Mouse (Mus musculus): ENCODE measurements at regions not wholly inside any gene's neighbourhood (a gene's known extent, or its start where the extent isn't known, plus 50 kb on each side); places are given as distances from the start of the nearest gene placed in this dataset.

GRCm38 (mm10) chr13:57216161-57216560 lies 320.4 kb upstream of the Trpc7 start:
- H3K4me3 ChIP-seq = no peak overlapping the region
- TF ChIP-seq REST (IDR thresholded peaks at IDR 0.05; ENCODE audit: insufficient read depth, insufficient read length) = no peak
- no peak for TF ChIP-seq TCF3 (IDR thresholded peaks at IDR 0.05; ENCODE audit: insufficient read length, low read depth)
- no peak for TF ChIP-seq E2F4 (IDR thresholded peaks at IDR 0.05; ENCODE audit: insufficient read depth)
- no peak for TF ChIP-seq TCF12 (IDR thresholded peaks at IDR 0.05; ENCODE audit: insufficient read depth, poor library complexity, severe bottlenecking)
- no peak for TF ChIP-seq MAX (IDR thresholded peaks at IDR 0.05; ENCODE audit: low read depth)
- no peak for TF ChIP-seq POLR2AphosphoS2 (IDR thresholded peaks at IDR 0.05; ENCODE audit: insufficient read length, low read depth)
- TF ChIP-seq MYOG (IDR thresholded peaks at IDR 0.05; ENCODE audit: control insufficient read depth in 1 of 3, insufficient read depth in 1 of 3, insufficient read length in 2 of 3, low read depth in 2 of 3) = no peak
- no peak for TF ChIP-seq USF1 (IDR thresholded peaks at IDR 0.05; ENCODE audit: low read depth)
- TF ChIP-seq POLR2A (IDR thresholded peaks at IDR 0.05; ENCODE audit: insufficient read length, low read depth) = no peak
- no peak overlapping the region for H3ac ChIP-seq (ENCODE audit: control insufficient read depth, insufficient read length)
- no peak overlapping the region for H3K4me2 ChIP-seq (ENCODE audit: low read depth)
- no peaks in the 10 kb centered on the region for H3K27me3 ChIP-seq (ENCODE audit: control insufficient read depth, insufficient read depth, insufficient read length)
- no peaks in the 10 kb centered on the region for H3K36me3 ChIP-seq (ENCODE audit: control insufficient read depth, insufficient read depth)
- H3K79me2 ChIP-seq (ENCODE audit: control insufficient read depth, insufficient read depth) = no peaks in the 10 kb centered on the region

DNA sequence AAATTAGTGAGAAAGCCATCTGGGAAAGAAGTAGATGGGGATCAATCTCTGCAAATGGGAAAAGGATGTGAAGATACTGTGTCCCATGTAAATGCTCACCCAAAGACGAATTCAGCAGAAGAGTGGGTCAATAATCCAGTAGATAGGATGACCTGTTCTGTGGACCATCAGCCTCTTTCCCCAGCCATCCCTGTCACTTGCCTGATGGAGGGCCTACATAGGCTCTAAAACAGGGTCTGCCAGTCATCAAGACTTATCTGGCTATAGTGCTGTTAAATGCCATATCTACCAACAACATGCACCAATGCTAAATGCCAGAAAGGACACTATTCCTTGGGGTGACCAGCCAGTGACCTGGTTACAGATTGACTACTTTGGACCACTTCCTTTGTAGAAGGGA lies 316.5 kb upstream of the Trpc7 start:
- TF ChIP-seq E2F4 (IDR thresholded peaks at IDR 0.05; ENCODE audit: insufficient read depth) = no peak
- TF ChIP-seq USF1 (IDR thresholded peaks at IDR 0.05; ENCODE audit: low read depth) = no peak
- no peak for TF ChIP-seq TCF12 (IDR thresholded peaks at IDR 0.05; ENCODE audit: insufficient read depth, poor library complexity, severe bottlenecking)
- no peak for TF ChIP-seq POLR2AphosphoS2 (IDR thresholded peaks at IDR 0.05; ENCODE audit: insufficient read length, low read depth)
- no peak for TF ChIP-seq POLR2A (IDR thresholded peaks at IDR 0.05; ENCODE audit: insufficient read length, low read depth)
- H3K27me3 ChIP-seq (ENCODE audit: control insufficient read depth, insufficient read depth, insufficient read length) = no peaks in the 10 kb centered on the region
- H3ac ChIP-seq (ENCODE audit: control insufficient read depth, insufficient read length) = no peak overlapping the region
- no peak overlapping the region for H3K4me3 ChIP-seq
- no peaks in the 10 kb centered on the region for H3K79me2 ChIP-seq (ENCODE audit: control insufficient read depth, insufficient read depth)
- H3K4me2 ChIP-seq (ENCODE audit: low read depth) = no peak overlapping the region
- H3K36me3 ChIP-seq (ENCODE audit: control insufficient read depth, insufficient read depth) = no peaks in the 10 kb centered on the region

- Histone ChIP-seq H3K27me3 (ENCODE audit: control insufficient read depth, insufficient read depth, insufficient read length) (no peaks in the 10 kb centered on the region), H3K79me2 (ENCODE audit: control insufficient read depth, insufficient read depth) (no peaks in the 10 kb centered on the region), H3K4me3 (no peak overlapping the region), H3K4me2 (ENCODE audit: low read depth) (no peak overlapping the region), H3K36me3 (ENCODE audit: control insufficient read depth, insufficient read depth) (no peaks in the 10 kb centered on the region), H3ac (ENCODE audit: control insufficient read depth, insufficient read length) (no peak overlapping the region)
- TF ChIP-seq SRF (IDR thresholded peaks at IDR 0.05; ENCODE audit: control insufficient read depth, insufficient read length, low read depth) = no peak
- no peak for TF ChIP-seq POLR2A (IDR thresholded peaks at IDR 0.05; ENCODE audit: insufficient read length, low read depth)
Observed at GRCm38 (mm10) chr13:57191195-57191594, 295.4 kb upstream of the Trpc7 start.

DNA sequence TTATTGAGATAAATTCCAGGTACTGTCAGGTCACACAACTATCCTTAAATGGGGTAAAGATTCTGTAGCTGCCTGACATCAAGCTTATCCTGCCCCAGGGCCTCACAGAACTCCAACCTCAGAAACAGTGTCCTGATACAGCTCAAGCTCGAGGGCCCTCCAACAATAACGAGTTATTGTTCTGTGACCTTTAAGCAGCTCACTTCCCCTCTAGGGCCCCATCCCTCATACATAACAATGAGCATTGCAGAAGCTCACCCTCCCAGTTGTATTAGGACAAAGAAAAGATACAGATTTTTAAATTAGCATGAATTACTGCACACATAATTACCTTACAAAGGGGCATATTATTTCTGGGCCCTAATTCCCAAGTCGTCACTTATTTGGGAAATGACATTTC lies 293.5 kb upstream of the Trpc7 start:
- Histone ChIP-seq H3K27me3 (ENCODE audit: control insufficient read depth, insufficient read depth, insufficient read length) (no peaks in the 10 kb centered on the region), H3K79me2 (ENCODE audit: control insufficient read depth, insufficient read depth) (no peaks in the 10 kb centered on the region)
- no peak for TF ChIP-seq SRF (IDR thresholded peaks at IDR 0.05; ENCODE audit: control insufficient read depth, insufficient read length, low read depth)
- no peak for TF ChIP-seq REST (IDR thresholded peaks at IDR 0.05; ENCODE audit: insufficient read depth, insufficient read length)
- no peak for TF ChIP-seq E2F4 (IDR thresholded peaks at IDR 0.05; ENCODE audit: insufficient read depth)
- no peak for TF ChIP-seq TCF12 (IDR thresholded peaks at IDR 0.05; ENCODE audit: insufficient read depth, poor library complexity, severe bottlenecking)
- TF ChIP-seq MYOD1 (IDR thresholded peaks at IDR 0.05; ENCODE audit: control insufficient read depth in 1 of 3, insufficient read length in 2 of 3, low read depth in 2 of 3) = no peak
- TF ChIP-seq POLR2AphosphoS2 (IDR thresholded peaks at IDR 0.05; ENCODE audit: insufficient read length, low read depth) = no peak
- no peak for TF ChIP-seq MAX (IDR thresholded peaks at IDR 0.05; ENCODE audit: low read depth)
- TF ChIP-seq USF1 (IDR thresholded peaks at IDR 0.05; ENCODE audit: low read depth) = no peak
- TF ChIP-seq MYOG (IDR thresholded peaks at IDR 0.05; ENCODE audit: control insufficient read depth in 1 of 3, insufficient read depth in 1 of 3, insufficient read length in 2 of 3, low read depth in 2 of 3) = no peak
- no peak for TF ChIP-seq CEBPB (IDR thresholded peaks at IDR 0.05; ENCODE audit: insufficient read depth, poor library complexity, severe bottlenecking)
- TF ChIP-seq TCF3 (IDR thresholded peaks at IDR 0.05; ENCODE audit: insufficient read length, low read depth) = no peak
- TF ChIP-seq POLR2A (IDR thresholded peaks at IDR 0.05; ENCODE audit: insufficient read length, low read depth) = no peak

GRCm38 (mm10) chr13:57186168-57186567 lies 290.4 kb upstream of the Trpc7 start:
- H3K79me2 ChIP-seq (ENCODE audit: control insufficient read depth, insufficient read depth) = no peaks in the 10 kb centered on the region
- no peak overlapping the region for H3K4me2 ChIP-seq (ENCODE audit: low read depth)
- no peak overlapping the region for H3ac ChIP-seq (ENCODE audit: control insufficient read depth, insufficient read length)
- no peaks in the 10 kb centered on the region for H3K36me3 ChIP-seq (ENCODE audit: control insufficient read depth, insufficient read depth)
- TF ChIP-seq MAX (IDR thresholded peaks at IDR 0.05; ENCODE audit: low read depth) = no peak
- TF ChIP-seq MYOG (IDR thresholded peaks at IDR 0.05; ENCODE audit: control insufficient read depth in 1 of 3, insufficient read depth in 1 of 3, insufficient read length in 2 of 3, low read depth in 2 of 3) = no peak
- no peak for TF ChIP-seq POLR2AphosphoS2 (IDR thresholded peaks at IDR 0.05; ENCODE audit: insufficient read length, low read depth)
- no peak for TF ChIP-seq TCF3 (IDR thresholded peaks at IDR 0.05; ENCODE audit: insufficient read length, low read depth)
- no peak for TF ChIP-seq POLR2A (IDR thresholded peaks at IDR 0.05; ENCODE audit: insufficient read length, low read depth)
- no peak for TF ChIP-seq USF1 (IDR thresholded peaks at IDR 0.05; ENCODE audit: low read depth)
- no peak for TF ChIP-seq SRF (IDR thresholded peaks at IDR 0.05; ENCODE audit: control insufficient read depth, insufficient read length, low read depth)
- no peak for TF ChIP-seq REST (IDR thresholded peaks at IDR 0.05; ENCODE audit: insufficient read depth, insufficient read length)
- H3K4me3 ChIP-seq = no peak overlapping the region
- H3K27me3 ChIP-seq (ENCODE audit: control insufficient read depth, insufficient read depth, insufficient read length) = no peaks in the 10 kb centered on the region

More for the DNA sequence above, 293.5 kb upstream of the Trpc7 start:
- Histone ChIP-seq H3ac (ENCODE audit: control insufficient read depth, insufficient read length) (no peak overlapping the region), H3K4me3 (no peak overlapping the region), H3K36me3 (ENCODE audit: control insufficient read depth, insufficient read depth) (no peaks in the 10 kb centered on the region), H3K4me2 (ENCODE audit: low read depth) (no peak overlapping the region)
